Mouse (Mus musculus) intestine, postnatal 0 days (tissue): Measurements from ENCODE around the gene Tmem237. TPM values are rescaled to one million over a fixed set of nuclear protein-coding genes. Genes with fewer than 3 reads are reported as not detected.

Source experiments
- ATAC-seq: fragments of 200-750 bp; cut with Nextera tagmentation; 2 replicates; pipeline ENCODE4 v1.8.0; 2017; ENCODE audit warnings: mild to moderate bottlenecking, moderate TSS enrichment, moderate library complexity
- H3K27ac ChIP-seq: fragments of 300-500 bp; sonication (generic); 2 replicates; pipeline ENCODE4 v1.5.1; 2014; ENCODE audit warnings: mild to moderate bottlenecking, low read depth, low read length, moderate library complexity
- H3K27me3 ChIP-seq: fragments of 300-500 bp; sonication (generic); replicated peaks from 2 replicates; pipeline ENCODE4 v1.6.1; 2014; ENCODE audit warnings: low read length, mixed read lengths; ENCODE audit not compliant: control insufficient read depth, insufficient read depth
- H3K36me3 ChIP-seq: fragments of 300-500 bp; sonication (generic); 2 replicates; pipeline ENCODE4 v1.6.1; 2014; ENCODE audit warnings: mild to moderate bottlenecking, moderate library complexity; ENCODE audit not compliant: control insufficient read depth, insufficient read depth
- H3K4me1 ChIP-seq: fragments of 300-500 bp; sonication (generic); replicated peaks from 2 replicates; pipeline ENCODE4 v1.6.1; 2014; ENCODE audit warnings: antibody characterized with exemption, low read length, mixed read lengths; ENCODE audit not compliant: control insufficient read depth, insufficient read depth
- H3K4me2 ChIP-seq: fragments of 300-500 bp; sonication (generic); replicated peaks from 2 replicates; pipeline ENCODE4 v1.6.1; 2014; ENCODE audit warnings: low read depth, mild to moderate bottlenecking, moderate library complexity
- H3K4me3 ChIP-seq: fragments of 300-500 bp; sonication (generic); 2 replicates; pipeline ENCODE4 v1.5.1; 2014; ENCODE audit warnings: low read depth, low read length
- H3K9ac ChIP-seq: fragments of 300-500 bp; sonication (generic); 2 replicates; pipeline ENCODE4 v1.6.1; 2014; ENCODE audit warnings: mild to moderate bottlenecking, low read depth, low read length
- H3K9me3 ChIP-seq: fragments of 300-500 bp; sonication (generic); 2 replicates; pipeline ENCODE4 v1.6.1; 2016; ENCODE audit warnings: mixed run types; ENCODE audit not compliant: control insufficient read depth
- CTCF ChIP-seq: sonication (generic); IDR thresholded peaks from 2 replicates; pipeline ENCODE4 v1.5.1; 2016; ENCODE audit warnings: low read depth, mild to moderate bottlenecking, control low read depth, antibody characterized with exemption, moderate library complexity
- WGBS: fragments of 180-500 bp; shearing (Covaris S2); extraction: QIAGEN DNeasy Blood & Tissue Kit; methylation state at CpG from one replicate; pipeline ENCODE4 v1.1.7; 2014; 5-methylcytosine and 5-hydroxymethylcytosine counted together
- polyA plus RNA-seq: library from polyadenylated mRNA; unstranded; fragments of >200 nt; fragmentation: Nextera tagmentation; extraction: Ambion mirVana; gene quantifications from 2 replicates; pipeline ENCODE4 v1.2.1, GENCODE M21; 2015

Tmem237 gene
- polyA plus RNA-seq, 1 experiment from 2014 or later = 12.5 TPM

DNA sequence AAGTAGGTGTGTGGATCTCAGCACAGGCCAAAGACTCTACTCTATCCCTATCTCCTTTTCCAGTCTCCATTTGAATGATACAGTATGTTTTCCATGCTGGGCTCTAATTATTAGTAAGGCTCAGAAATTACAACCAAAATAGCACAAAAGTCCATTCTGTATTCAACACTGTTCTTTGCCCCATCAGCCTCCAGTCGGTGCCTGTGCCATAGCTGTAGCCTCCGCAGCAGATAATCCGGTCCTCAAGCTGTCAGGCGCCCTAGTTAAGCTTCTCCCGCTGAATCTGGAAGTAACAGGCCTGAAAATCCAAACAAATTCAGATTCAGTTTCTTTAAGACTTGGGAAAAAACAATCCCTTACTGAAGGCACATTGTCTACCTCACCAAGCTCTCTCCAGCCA lies 43.7 kb upstream of the Tmem237 start:
- H3K27ac ChIP-seq = no peak overlapping the region
- no peaks in the 10 kb centered on the region for H3K27me3 ChIP-seq
- 76% methylated on average over 5 of the region's 5 CpGs for WGBS
- no peaks in the 10 kb centered on the region for H3K9me3 ChIP-seq
- no peak overlapping the region for H3K4me2 ChIP-seq
- no peak overlapping the region for H3K4me3 ChIP-seq
- 0 out of 2 replicates have a peak, but pooled peaks cover 4% of the 10 kb centered on the region for H3K4me1 ChIP-seq
- H3K9ac ChIP-seq = no peak overlapping the region
- no peak for ATAC-seq
- TF ChIP-seq CTCF = no peak
- peaks cover 27% of the 10 kb centered on the region; the same call in 1 of the 2 replicates for H3K36me3 ChIP-seq

DNA sequence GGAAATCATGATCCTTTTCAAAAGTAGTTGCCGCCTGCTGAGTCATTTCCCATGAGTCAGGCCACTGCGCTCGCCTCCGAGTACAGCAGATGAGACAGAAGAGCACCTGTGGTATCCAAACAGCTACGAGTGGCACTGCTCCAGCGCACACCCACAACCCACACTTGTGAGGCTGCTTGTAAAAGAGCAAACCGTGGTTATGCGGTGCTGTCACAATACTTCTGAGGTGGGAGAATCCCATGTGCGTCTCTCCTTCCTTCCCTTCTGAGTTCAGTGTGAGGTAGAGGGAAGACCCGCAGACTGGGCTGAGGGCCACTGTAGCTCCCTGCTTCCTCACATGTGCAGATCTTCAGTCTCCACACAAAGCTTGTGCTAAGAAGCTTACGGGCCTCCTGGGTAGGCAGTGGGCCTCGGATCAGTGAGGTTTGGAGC lies 42.8 kb upstream of the Tmem237 start, which contains the start of gene Mpp4:
Gene Mpp4, minus strand, starts transcription at position 360 of the 432 bp plus-strand sequence.
- no peak for TF ChIP-seq CTCF
- ATAC-seq = no peak
- Histone ChIP-seq H3K4me2 (no peak within 1 kb of the TSS), H3K27me3 (no peaks in the 10 kb centered on the region), H3K4me3 (no peak within 1 kb of the TSS), H3K9ac (no peak within 1 kb of the TSS), H3K27ac (no peak within 1 kb of the TSS), H3K9me3 (no peaks in the 10 kb centered on the region), H3K36me3 (peaks cover 27% of the 10 kb centered on the region; the same call in 1 of the 2 replicates), H3K4me1 (0 out of 2 replicates have a peak, but pooled peaks cover 4% of the 10 kb centered on the region)
- WGBS = 73% methylated on average over 12 of the region's 12 CpGs

- Histone ChIP-seq H3K4me2 (no peak overlapping the region), H3K4me1 (0 out of 2 replicates have a peak, but pooled peaks cover 4% of the 10 kb centered on the region), H3K36me3 (peaks cover 27% of the 10 kb centered on the region; the same call in 1 of the 2 replicates), H3K9ac (no peak overlapping the region), H3K9me3 (no peaks in the 10 kb centered on the region), H3K27ac (no peak overlapping the region), H3K4me3 (no peak overlapping the region), H3K27me3 (no peaks in the 10 kb centered on the region)
- no peak for ATAC-seq
- WGBS = 76% methylated on average over 8 of the region's 8 CpGs
- no peak for TF ChIP-seq CTCF
Observed at GRCm38 (mm10) chr1:59162309-59163024, 42.3 kb upstream of the Tmem237 start.

- TF ChIP-seq CTCF = no peak
- Histone ChIP-seq H3K27me3 (no peaks in the 10 kb centered on the region), H3K36me3 (peaks cover 21% of the 10 kb centered on the region; the same call in 1 of the 2 replicates), H3K4me3 (no peak overlapping the region), H3K27ac (no peak overlapping the region), H3K4me1 (0 out of 2 replicates have a peak, but pooled peaks cover 4% of the 10 kb centered on the region), H3K4me2 (no peak overlapping the region), H3K9ac (no peak overlapping the region), H3K9me3 (no peaks in the 10 kb centered on the region)
- ATAC-seq = no peak
- WGBS = 92% methylated on average over 6 of the region's 6 CpGs
Observed at GRCm38 (mm10) chr1:59161396-59161795, 41.2 kb upstream of the Tmem237 start.

DNA sequence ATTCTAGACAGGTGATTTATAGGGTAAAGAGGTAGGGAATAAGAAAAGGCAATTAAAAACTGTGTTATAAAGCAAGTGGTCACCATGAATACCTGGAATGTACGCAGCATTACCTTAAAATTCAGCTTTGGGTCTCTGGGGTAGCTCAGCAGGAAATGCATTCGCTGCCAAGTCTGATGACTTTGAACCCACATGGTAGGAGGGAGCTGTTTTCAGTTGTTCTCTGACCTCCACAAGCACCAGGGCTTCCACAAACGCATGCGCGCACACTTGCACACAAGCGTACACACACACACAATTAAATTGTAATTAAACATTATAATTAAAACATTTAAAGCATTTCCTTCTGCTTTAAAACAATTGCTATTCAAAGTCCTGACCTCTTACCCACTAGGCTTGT lies 40.7 kb upstream of the Tmem237 start:
- Histone ChIP-seq H3K4me1 (0 out of 2 replicates have a peak, but pooled peaks cover 2% of the 10 kb centered on the region), H3K27ac (no peak overlapping the region), H3K36me3 (peaks cover 16% of the 10 kb centered on the region; the same call in 1 of the 2 replicates), H3K9me3 (no peaks in the 10 kb centered on the region), H3K27me3 (no peaks in the 10 kb centered on the region), H3K4me3 (no peak overlapping the region), H3K9ac (no peak overlapping the region), H3K4me2 (no peak overlapping the region)
- ATAC-seq = no peak
- no peak for TF ChIP-seq CTCF
- WGBS = 88% methylated on average over 6 of the region's 6 CpGs

DNA sequence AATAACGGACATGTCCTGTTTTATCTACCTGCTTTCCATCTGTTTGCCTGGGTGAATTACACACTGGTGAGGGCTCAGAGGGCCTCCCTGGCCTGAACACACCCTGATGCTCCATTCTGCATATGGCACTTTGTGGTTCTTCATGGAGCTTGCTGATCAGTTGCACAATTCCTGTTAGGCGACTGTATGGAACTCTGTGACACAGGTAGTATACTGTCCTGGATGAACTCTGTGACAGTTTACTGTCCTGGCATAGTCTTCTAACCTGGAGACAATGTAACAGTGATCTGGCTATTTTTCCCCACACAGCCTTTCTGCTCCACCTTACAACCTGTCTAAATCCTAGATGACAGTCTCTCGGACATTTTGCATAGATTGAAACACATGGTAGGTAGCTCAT lies 38.9 kb upstream of the Tmem237 start:
- TF ChIP-seq CTCF = no peak
- WGBS = 80% methylated on average over 3 of the region's 3 CpGs

More for the DNA sequence above, 38.9 kb upstream of the Tmem237 start:
- Histone ChIP-seq H3K4me1 (no peaks in the 10 kb centered on the region), H3K9ac (no peak overlapping the region), H3K4me3 (no peak overlapping the region), H3K27me3 (no peaks in the 10 kb centered on the region), H3K27ac (no peak overlapping the region), H3K9me3 (no peaks in the 10 kb centered on the region), H3K4me2 (no peak overlapping the region), H3K36me3 (peaks cover 13% of the 10 kb centered on the region; the same call in 1 of the 2 replicates)
- no peak for ATAC-seq
